Mouse (Mus musculus): ENCODE results near the gene Rsph6a.
"Not testable (repeated sequence)": the region's sequence is repeated elsewhere in the genome, so short reads cannot be mapped to it uniquely, and the experiment has no call there.

Rsph6a gene

DNA sequence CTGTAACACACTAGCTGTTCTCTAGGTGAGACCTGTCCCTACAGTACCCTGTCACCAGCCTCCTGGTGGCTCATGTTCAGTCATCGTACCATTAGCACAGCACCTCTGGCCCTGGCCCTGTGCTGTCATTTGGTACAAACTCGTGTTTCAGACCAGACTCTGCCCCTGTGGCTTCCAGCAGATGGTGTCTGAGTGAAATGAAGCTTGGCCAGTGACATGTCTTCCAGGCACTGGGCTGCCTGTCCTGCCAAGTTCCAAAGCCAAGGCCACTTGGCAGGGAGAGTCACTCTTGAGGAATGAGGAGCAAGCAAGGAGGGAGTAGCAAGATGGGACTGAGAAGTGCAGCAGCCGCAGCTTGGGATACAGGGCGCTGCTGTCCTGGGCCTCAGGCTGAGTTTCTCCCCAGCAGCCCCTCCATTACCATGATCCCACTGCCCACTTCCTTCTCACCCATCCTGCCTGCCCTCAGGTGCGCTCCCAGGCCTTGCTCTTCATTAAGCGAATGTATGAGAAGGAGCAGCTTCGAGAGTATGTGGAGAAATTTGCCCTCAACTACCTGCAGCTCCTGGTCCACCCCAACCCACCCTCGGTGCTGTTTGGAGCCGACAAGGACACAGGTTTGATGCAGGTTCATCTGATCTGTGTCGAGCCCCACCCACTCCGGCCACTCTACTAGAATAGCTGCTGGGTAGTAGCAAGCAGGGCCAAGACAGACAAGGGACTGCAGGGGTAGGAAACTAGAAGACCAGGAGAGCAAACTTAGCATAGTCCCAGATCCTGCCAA lies 8.0 kb upstream of the Rsph6a start:
- DNase-seq (ENCODE audit: extremely low read depth, insufficient read length, low spot score) = no peak

DNA sequence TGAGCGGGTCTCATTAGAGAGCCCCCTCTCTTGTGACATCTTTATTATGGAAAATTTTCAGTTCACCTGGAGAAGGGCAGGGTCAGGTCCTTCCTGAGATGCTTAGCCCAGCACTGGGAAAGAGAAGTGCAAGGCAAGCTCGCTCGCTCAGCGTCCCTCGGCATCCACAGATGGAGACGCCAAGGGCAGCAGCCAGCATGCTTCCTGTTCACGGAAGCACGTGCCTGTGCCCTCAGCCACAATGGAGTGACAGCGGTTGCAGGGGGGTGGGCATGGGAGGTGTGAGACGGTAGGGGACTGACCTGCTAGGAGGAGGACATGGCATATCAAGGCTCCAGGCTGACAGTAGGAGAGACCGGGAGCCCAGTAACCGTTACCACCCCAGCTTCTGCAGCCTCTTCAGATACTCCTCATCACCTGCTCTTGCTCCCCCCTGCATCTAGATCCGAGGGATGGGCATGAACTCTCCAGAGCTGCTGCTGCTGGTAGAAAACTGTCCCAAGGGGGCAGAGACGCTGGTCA lies 6.4 kb upstream of the Rsph6a start:
- DNase-seq (ENCODE audit: extremely low read depth, insufficient read length, low spot score) = no peak

DNA sequence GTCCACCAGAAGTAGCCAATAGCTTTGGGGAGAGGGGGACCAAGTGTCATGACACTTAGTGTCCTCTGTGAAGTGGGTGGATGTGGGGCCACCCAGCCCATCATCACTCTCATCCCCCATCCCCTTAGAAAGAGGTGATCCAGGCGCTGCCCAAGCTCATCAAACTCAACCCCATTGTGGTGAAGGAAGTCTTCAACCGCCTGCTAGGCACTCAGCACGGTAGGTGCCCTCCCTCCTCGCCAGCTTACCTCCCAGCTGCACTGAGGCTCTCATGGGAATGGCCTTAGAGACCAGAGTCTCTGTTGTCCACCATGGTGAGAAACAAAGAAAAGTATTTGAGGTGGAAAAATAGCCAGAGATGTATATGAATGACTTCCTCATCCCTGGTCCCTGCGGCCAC lies 5.2 kb upstream of the Rsph6a start:
- no peak for DNase-seq (ENCODE audit: extremely low read depth, insufficient read length, low spot score)

DNA sequence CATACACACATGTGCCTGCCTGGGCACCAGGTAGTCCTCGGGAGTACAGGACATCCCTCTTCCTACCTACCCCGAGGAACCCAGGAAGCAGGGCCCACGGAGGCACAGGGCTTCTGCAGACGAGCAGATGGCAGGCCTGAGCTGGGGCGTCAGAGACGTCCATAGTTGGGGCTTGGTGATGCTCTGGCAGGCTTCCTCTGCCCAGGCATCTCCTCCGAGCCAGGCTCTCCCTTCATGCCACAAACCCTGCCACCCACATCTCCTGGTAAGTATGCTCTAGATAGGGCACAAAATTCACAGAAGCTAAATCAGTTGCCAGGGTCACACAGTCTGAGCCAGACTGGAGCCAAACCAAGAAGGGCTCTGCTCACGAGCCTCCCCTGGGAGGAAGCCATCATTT lies 4.3 kb upstream of the Rsph6a start:
- no peak for DNase-seq (ENCODE audit: extremely low read depth, insufficient read length, low spot score)

DNA sequence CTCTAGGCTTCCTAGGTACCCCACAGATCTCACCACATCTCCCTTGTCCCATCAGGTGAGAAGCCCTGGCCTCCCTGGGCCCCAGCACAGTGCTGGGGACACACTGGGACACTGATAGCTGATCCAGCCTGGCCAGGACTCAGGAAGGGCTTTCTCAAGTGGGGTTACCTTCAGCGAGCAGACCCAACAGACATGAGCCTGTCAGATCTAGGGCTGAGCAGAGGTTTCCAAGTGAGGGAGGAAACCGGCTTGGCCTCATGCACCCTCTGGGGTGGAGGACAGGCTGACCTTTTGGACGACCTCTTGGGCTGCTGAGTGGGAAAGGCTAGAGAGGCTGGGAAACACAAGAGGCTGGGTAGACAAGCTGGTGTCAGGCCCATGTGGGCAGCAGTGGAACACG lies 3.3 kb upstream of the Rsph6a start:
- no peak for DNase-seq (ENCODE audit: extremely low read depth, insufficient read length, low spot score)

DNA sequence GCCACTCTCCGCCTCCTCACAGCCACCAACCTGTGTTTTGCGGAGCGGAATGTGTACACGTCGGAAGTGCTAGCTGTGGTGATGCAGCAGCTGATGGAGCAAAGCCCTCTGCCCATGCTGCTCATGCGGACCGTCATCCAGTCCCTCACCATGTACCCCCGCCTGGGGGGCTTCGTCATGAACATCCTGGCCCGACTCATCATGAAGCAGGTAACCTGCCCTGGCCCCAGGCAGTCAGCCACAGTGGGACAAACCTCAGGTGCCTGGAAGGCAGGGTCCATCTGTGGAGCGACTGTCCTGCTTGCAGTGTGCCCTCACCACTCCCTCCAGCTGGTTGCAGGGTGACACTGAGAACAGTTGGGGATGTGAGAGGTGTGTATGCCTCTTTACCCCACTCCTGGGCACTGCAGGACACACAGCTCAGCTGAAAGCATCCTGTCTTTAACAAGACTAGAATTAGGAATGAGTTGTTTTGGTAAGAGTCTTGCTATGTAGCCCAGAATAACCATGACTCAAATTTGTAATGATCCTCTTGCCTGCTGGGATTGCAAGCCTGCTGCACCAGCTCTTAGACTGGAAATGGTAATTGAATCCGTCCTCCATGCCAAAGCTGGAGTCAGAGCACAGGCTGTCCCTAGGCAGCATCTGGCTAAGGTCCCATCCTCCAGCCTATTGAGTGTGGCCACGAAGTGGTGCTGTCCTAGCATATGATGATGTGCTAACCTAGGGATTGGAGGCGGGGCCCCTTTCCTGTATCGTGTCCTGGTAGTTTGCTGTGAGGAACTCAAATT lies 1.9 kb upstream of the Rsph6a start:
- no peak for DNase-seq (ENCODE audit: extremely low read depth, insufficient read length, low spot score)

DNA sequence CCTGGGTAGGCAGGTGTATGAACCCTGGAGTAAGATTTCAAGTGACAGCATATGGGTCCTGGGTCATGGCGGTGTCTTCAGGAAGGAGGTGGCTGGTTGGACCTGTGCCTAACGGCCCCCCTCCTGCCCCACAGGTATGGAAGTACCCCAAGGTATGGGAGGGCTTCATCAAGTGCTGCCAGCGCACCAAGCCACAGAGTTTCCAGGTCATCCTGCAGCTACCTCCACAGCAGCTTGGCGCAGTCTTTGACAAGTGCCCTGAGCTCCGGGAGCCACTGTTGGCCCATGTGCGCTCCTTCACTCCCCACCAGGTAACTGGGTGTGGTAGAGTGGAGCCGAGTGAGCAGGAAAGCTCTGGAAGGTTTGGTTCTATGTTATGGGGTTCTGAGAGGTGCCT lies 1.4 kb upstream of the Rsph6a start:
- DNase-seq (ENCODE audit: extremely low read depth, insufficient read length, low spot score) = no peak

DNA sequence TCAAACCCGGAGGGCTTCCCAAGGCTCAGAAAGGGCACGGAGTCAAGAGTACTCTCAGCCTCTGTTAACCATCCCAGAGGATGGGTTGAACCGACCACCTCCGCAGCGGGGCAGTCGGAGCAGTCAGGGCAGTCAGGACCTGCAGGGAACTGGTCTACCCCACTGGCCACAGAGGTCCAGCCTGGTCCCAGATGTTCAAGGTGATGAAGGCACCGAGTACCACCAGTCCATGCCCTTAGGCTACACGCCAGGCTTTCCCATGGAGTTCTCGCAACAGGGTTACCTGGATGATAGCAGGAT lies 237 bp downstream of the Rsph6a start:
- DNase-seq (ENCODE audit: extremely low read depth, insufficient read length, low spot score) = no peak

DNA sequence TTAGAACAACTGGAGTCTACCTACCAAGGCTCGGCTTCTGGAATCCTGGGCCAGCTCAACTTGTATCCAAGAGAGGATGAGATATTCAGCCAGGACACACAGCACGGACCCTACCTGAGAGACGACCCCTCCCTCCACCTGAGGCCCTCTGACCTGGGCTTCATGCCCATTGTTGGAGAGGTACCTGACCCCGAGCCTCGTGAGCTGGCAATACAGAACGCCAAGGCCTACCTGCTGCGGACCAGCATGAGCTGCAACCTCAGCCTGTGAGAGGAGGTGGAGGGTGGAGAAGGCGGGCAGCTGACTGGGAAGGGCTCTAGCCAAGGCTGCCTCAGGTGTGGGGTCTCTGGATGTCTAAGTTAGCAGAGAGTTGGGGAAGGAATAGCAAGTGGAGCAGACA lies 618 bp downstream of the Rsph6a start:
- no peak for DNase-seq (ENCODE audit: extremely low read depth, insufficient read length, low spot score)

DNA sequence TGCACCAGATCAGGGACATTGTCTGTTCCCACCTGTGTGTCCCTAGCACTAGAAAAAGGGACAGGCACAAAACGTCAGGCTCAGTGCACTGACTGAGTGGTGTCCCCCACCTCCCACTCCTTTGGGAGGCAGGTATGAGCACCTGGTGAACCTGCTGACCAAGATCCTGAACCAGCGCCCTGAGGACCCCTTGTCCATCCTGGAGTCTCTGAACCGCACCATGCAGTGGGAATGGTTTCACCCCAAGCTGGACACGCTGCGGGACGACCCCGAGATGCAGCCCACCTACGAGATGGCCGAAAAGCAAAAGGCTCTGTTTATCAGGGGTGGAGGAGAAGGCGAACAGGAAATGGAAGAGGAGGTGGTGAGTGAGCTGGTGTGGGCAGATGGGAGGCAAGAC lies 2.9 kb downstream of the Rsph6a start:
- no peak for DNase-seq (ENCODE audit: extremely low read depth, insufficient read length, low spot score)

DNA sequence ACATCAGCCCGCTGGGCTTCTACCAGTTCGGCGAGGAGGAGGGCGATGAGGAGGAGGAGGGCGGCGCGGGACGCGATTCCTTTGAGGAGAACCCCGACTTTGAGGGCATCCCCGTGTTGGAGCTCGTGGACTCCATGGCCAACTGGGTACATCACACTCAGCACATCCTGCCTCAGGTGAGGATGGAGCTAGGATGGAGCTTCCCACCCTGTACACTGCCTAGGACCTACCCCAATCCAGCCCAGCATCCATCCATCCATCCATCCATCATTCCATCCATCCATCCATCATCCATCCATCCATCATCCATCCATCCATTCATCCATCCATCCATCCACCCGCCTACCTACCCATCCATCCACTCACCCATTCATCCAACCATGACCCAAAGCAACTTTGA lies 11.4 kb downstream of the Rsph6a start:
- DNase-seq (ENCODE audit: extremely low read depth, insufficient read length, low spot score) = no peak

DNA sequence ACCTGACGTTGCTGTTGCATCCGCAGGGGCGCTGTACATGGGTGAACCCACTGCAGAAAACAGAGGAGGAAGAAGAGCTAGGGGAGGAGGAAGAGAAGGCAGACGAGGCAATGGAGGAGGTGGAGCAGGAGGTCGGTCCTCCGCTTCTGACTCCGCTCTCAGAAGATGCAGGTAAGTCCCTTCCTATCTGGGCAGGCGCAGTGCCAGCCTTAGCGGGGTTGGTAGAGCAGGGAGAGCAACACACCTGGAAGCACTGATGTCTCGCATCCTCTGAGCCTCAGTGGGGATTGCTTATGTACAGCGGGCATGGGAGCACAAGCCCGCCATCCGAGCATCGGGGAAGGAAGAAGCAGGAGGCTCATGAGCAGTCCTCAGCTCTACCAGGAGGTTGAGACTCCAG lies 12.6 kb downstream of the Rsph6a start:
- no peak for DNase-seq (ENCODE audit: extremely low read depth, insufficient read length, low spot score)

DNA sequence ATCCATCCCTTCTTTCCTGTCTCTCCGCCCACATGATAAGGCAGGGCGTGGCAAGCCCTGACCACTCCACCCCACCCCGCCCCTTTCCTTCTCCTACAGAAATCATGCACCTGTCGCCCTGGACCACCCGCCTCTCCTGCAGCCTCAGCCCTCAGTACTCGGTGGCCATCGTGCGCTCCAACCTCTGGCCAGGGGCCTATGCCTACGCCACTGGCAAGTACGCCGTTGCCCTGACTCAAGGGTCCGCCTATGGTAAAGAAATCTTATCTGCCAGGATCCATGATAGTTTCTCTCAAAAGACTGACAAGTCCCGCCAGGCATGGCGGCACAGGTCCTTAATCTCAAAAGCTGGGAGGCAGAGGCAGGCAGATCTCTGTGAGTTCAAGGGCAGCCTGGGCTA lies 13.4 kb downstream of the Rsph6a start:
- DNase-seq (ENCODE audit: extremely low read depth, insufficient read length, low spot score) = no peak

DNA sequence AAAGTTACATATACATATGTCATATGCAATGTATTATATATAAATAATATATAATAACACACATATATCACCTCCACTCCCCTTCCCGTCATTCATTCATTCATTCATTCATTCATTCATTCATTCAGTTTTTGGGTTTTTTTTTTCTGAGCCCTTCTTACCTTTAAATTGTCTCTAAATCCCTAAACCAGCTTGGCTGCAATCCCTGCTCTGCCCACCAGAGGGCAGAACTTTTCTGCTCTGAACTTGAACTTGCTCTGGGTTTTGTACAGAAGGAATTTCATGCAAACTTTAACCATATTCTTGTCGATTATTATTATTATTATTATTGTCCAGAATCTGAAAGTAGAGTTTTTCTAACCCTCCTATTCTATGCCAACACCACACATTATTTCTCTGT lies 14.2 kb downstream of the Rsph6a start:
- DNase-seq (ENCODE audit: extremely low read depth, insufficient read length, low spot score) = no peak

DNA sequence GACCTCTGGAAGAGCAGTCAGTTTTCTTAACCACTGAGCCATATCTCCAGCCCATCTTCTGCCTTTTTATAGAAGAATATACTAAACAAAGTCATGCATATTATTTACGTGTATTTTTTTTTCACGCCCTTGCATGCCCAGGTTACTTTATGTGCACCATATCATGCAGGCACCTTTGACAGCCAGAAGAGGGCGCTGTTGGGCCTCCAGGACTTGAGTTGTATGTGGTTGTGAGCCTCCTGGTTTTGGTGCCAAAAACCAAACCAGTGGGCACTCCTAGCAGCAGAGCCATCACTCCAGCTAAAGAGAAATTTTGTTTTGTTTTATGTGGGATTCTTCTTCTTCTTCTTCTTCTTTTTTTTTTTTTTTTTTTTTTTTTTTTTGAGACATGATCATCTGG lies 15.0 kb downstream of the Rsph6a start:
- DNase-seq (ENCODE audit: extremely low read depth, insufficient read length, low spot score) = no peak

DNA sequence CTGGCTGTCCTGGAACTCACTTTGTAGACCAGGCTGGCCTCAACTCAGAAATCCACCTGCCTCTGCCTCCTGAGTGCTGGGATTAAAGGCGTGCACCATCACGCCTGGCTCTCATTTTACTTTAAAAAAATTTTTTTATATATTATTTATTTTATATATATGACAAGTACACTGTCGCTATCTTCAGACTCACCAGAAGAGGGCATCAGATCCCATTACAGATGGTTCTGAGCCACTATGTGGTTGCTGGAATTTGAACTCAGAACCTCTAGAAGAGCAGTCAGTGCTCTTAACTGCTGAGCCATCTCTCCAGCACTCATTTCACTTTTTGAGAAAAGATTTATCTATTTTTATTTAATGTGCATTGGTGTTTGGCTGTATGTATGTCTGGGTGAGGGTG lies 16.5 kb downstream of the Rsph6a start:
- not testable (repeated sequence) for DNase-seq (ENCODE audit: extremely low read depth, insufficient read length, low spot score)

DNA sequence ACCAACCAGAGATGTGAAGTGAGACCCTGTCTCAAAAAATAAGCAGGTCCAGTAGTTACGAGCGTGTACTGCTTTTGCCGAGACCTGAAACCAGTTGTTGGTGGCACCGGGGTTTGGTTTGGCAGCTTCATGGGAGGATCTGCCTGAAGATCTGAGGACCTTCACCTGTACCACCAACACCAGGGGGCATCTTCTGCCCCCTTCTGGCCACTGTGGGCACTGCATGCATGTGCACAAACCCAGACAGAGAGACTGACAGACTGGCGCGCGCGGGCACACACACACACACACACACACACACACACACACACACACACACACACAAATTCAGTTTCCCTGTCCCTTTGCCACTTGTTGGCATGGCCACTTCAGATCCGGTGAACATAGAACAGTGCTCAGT lies 19.0 kb downstream of the Rsph6a start:
- no peak for DNase-seq (ENCODE audit: extremely low read depth, insufficient read length, low spot score)

DNA sequence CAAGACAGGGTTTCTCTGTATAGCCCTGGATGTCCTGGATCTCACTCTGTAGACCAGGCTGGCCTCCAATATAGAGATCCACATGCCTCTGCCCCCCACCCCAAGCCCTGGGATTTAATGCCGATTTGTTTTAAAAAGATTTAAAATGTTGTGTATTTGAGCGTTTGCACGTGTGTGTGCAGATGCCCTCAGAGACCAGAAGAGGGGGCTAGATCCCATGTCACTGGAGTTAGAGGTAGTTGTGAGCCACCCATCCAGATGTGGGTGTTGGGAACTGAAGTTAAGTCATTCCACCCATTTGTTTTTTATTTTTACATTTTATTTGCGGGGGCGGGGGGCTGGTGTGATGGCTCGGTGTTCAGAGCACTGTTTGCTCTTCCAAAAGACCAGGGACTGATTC lies 20.0 kb downstream of the Rsph6a start:
- DNase-seq (ENCODE audit: extremely low read depth, insufficient read length, low spot score) = no peak

DNA sequence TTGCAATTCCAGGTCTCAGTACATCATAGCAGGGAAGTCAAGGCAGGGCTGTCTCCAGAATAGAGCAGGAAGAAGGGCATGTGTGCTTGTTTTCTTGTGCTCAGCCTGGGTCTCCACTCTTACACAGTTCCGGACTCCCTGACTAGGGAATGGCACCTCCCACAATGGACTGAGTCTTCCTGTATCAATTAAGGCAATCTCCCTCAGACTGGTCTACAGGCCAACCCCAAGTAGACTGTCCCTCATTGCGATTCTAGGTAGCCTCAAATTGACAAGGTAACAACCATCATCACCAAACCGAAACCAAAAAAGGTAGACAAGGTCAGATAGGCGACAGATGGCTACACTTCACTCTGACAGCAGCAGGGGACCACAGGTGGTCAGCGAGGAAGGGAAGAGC lies 20.7 kb downstream of the Rsph6a start:
- DNase-seq (ENCODE audit: extremely low read depth, insufficient read length, low spot score) = no peak

DNA sequence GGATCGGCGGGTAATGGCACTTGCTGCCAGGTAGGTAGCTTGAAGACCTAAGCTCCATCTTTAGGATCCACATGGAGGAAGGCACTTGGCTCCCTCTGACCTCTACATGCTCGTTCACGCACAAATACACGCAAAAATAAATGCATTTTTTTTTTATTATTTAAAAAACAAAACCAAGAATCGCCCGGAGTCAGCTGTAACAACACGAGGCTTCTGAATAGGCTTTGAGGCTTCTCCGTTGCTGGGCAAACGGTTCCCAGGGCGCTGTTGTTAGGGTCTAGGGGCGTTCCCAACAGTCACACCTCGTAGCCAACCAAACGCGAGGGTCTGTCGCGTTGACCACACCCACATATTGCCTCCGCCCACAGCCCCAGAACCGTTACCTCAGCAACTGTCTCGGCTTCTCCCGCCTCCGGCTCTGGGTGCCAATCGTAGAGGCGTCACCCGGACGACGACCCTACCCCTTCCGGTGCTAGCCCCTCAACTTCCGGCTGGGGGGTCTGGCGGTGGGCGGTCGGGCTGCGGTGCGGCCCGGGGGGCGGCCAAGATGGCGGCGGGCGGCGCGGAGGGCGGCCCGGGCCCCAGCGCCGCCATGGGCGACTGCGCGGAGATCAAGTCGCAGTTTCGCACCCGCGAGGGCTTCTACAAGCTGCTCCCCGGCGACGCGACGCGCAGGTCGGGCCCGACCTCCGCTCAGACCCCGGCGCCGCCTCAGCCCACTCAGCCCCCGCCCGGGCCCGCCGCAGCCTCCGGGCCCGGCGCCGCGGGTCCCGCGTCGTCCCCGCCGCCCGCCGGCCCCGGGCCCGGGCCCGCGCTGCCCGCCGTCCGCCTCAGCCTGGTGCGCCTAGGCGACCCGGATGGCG lies 21.5 kb downstream of the Rsph6a start, which contains the start of gene Dmwd:
Gene Dmwd (plus strand): TSS at position 505 of the 863 bp plus-strand sequence.
- peak; percentile 91 for DNase-seq (ENCODE audit: extremely low read depth, insufficient read length, low spot score)

DNA sequence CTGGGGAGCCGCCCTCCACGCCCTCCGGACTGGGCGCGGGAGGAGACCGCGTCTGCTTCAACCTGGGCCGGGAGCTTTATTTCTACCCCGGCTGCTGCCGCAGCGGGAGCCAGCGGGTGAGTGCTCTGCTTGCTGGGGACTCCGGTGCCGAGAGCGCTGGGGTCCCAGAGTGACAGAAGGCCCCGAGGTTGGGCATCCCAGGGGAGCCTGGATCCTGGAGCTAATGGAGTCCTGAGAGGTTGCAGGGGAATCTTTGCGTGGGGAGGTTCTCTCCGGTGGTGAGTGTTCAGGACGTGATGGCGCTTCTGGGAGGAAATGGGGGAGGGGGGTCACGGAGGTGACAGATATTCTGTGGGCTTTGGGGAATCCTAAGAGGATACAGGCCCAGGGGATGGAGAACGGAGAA lies 22.1 kb downstream of the Rsph6a start:
- DNase-seq (ENCODE audit: extremely low read depth, insufficient read length, low spot score) = peak; percentile 39
